Mouse (Mus musculus) myocyte (in vitro differentiated cells): Measurements from ENCODE around the gene Gramd2.

ENCODE experiments used
- E2F4 ChIP-seq: IDR thresholded peaks from one replicate; pipeline ENCODE4 v1.6.1; 2011; ENCODE audit warnings: mild to moderate bottlenecking, control low read depth, moderate library complexity; ENCODE audit not compliant: insufficient read depth
- POLR2A ChIP-seq: IDR thresholded peaks from one replicate; pipeline ENCODE4 v1.6.1; 2011; ENCODE audit warnings: low read depth, mild to moderate bottlenecking, control low read depth, moderate library complexity; ENCODE audit not compliant: insufficient read length
- USF1 ChIP-seq: IDR thresholded peaks from one replicate; pipeline ENCODE4 v1.6.1; 2011; ENCODE audit warnings: low read depth, mild to moderate bottlenecking, control low read depth, moderate library complexity

- TF ChIP-seq E2F4 (no peak), POLR2A (no peak), USF1 (no peak)
Observed at GRCm38 (mm10) chr9:59706850-59707825, 27.2 kb downstream of the Gramd2 start.
